Mouse (Mus musculus): ENCODE results near the gene Gpr45. TPM values are rescaled to one million over a fixed set of nuclear protein-coding genes. Genes with fewer than 3 reads are reported as not detected.

The Gpr45 gene
- polyA plus RNA-seq (2015; fragmentation: Nextera tagmentation; extraction: Ambion mirVana) = 0.14 and 0.20 TPM in 2 replicates

- Histone ChIP-seq H3K36me3 (replicated peaks) (no peaks in the 10 kb centered on the region), H3K4me2 (peak within 1 kb of the TSS; percentile 63), H3K4me1 (replicated peaks) (no peaks in the 10 kb centered on the region), H3K9me3 (replicated peaks) (no peaks in the 10 kb centered on the region), H3K4me3 (replicated peaks) (peak within 1 kb of the TSS; percentile 47), H3K27me3 (peaks cover 42% of the 10 kb centered on the region), H3K9ac (no peak within 1 kb of the TSS), H3K27ac (replicated peaks) (no peak within 1 kb of the TSS)
- ATAC-seq (ENCODE audit: insufficient read depth) = no peak
- WGBS (ENCODE audit: insufficient replicate concordance) = 1% methylated on average over 62 of the region's 71 CpGs
Measured at GRCm38 (mm10) chr1:42952734-42953481, at the start of gene Gpr45. TSS of gene Gpr45 (plus strand) at chr1:42952872.

GRCm38 (mm10) chr1:42905148-42905547 lies 47.5 kb upstream of the Gpr45 start:
- H3K36me3 ChIP-seq (replicated peaks) = peaks cover 21% of the 10 kb centered on the region
- no peak overlapping the region for H3K4me2 ChIP-seq
- no peaks in the 10 kb centered on the region for H3K4me1 ChIP-seq (replicated peaks)
- H3K4me3 ChIP-seq (replicated peaks) = no peak overlapping the region
- H3K27ac ChIP-seq (replicated peaks) = no peak overlapping the region
- WGBS (ENCODE audit: insufficient replicate concordance) = 79% methylated on average over 11 of the region's 11 CpGs
- no peaks in the 10 kb centered on the region for H3K9me3 ChIP-seq (replicated peaks)
- no peaks in the 10 kb centered on the region for H3K27me3 ChIP-seq
- no peak for ATAC-seq (ENCODE audit: insufficient read depth)
- H3K9ac ChIP-seq = no peak overlapping the region

- Histone ChIP-seq H3K27ac (replicated peaks) (no peak overlapping the region), H3K9ac (no peak overlapping the region), H3K36me3 (replicated peaks) (peaks cover 6% of the 10 kb centered on the region; the same call in 1 of the 2 replicates), H3K4me3 (replicated peaks) (no peak overlapping the region), H3K4me1 (replicated peaks) (no peaks in the 10 kb centered on the region), H3K9me3 (replicated peaks) (no peaks in the 10 kb centered on the region), H3K27me3 (no peaks in the 10 kb centered on the region), H3K4me2 (no peak overlapping the region)
- 69% methylated on average over 7 of the region's 7 CpGs for WGBS (ENCODE audit: insufficient replicate concordance)
- ATAC-seq (ENCODE audit: insufficient read depth) = no peak
Measured at GRCm38 (mm10) chr1:42906696-42907095, 46.0 kb upstream of the Gpr45 start.

- no peaks in the 10 kb centered on the region for H3K4me1 ChIP-seq (replicated peaks)
Measured at GRCm38 (mm10) chr1:42907153-42907552, 45.5 kb upstream of the Gpr45 start.

GRCm38 (mm10) chr1:42915062-42915461 lies 37.6 kb upstream of the Gpr45 start:
- Histone ChIP-seq H3K27me3 (no peaks in the 10 kb centered on the region), H3K4me2 (no peak overlapping the region), H3K9me3 (replicated peaks) (no peaks in the 10 kb centered on the region), H3K27ac (replicated peaks) (no peak overlapping the region), H3K4me3 (replicated peaks) (no peak overlapping the region), H3K9ac (no peak overlapping the region), H3K36me3 (replicated peaks) (no peaks in the 10 kb centered on the region), H3K4me1 (replicated peaks) (no peaks in the 10 kb centered on the region)
- WGBS (ENCODE audit: insufficient replicate concordance) = 17% methylated on average over 4 of the region's 4 CpGs
- no peak for ATAC-seq (ENCODE audit: insufficient read depth)

More at GRCm38 (mm10) chr1:42907153-42907552, 45.5 kb upstream of the Gpr45 start:
- H3K27me3 ChIP-seq = no peaks in the 10 kb centered on the region
- no peak for ATAC-seq (ENCODE audit: insufficient read depth)
- no peak overlapping the region for H3K27ac ChIP-seq (replicated peaks)
- no peak overlapping the region for H3K4me2 ChIP-seq
- no peaks in the 10 kb centered on the region for H3K9me3 ChIP-seq (replicated peaks)
- no peak overlapping the region for H3K9ac ChIP-seq
- 62% methylated on average over 4 of the region's 4 CpGs for WGBS (ENCODE audit: insufficient replicate concordance)
- H3K4me3 ChIP-seq (replicated peaks) = no peak overlapping the region
- H3K36me3 ChIP-seq (replicated peaks) = peaks cover 4% of the 10 kb centered on the region; the same call in 1 of the 2 replicates

- no peaks in the 10 kb centered on the region for H3K9me3 ChIP-seq (replicated peaks)
- H3K9ac ChIP-seq = no peak overlapping the region
- no peak overlapping the region for H3K4me3 ChIP-seq (replicated peaks)
- ATAC-seq (ENCODE audit: insufficient read depth) = no peak
- no peak overlapping the region for H3K4me2 ChIP-seq
- no peaks in the 10 kb centered on the region for H3K27me3 ChIP-seq
- no peaks in the 10 kb centered on the region for H3K36me3 ChIP-seq (replicated peaks)
- no peak overlapping the region for H3K27ac ChIP-seq (replicated peaks)
- 58% methylated on average over 7 of the region's 7 CpGs for WGBS (ENCODE audit: insufficient replicate concordance)
- H3K4me1 ChIP-seq (replicated peaks) = no peaks in the 10 kb centered on the region
Measured at GRCm38 (mm10) chr1:42916719-42917118, 36.0 kb upstream of the Gpr45 start.

GRCm38 (mm10) chr1:42917908-42918307 lies 34.8 kb upstream of the Gpr45 start:
- Histone ChIP-seq H3K27me3 (no peaks in the 10 kb centered on the region), H3K9me3 (replicated peaks) (no peaks in the 10 kb centered on the region), H3K36me3 (replicated peaks) (no peaks in the 10 kb centered on the region), H3K4me1 (replicated peaks) (no peaks in the 10 kb centered on the region), H3K9ac (no peak overlapping the region), H3K4me2 (no peak overlapping the region), H3K4me3 (replicated peaks) (no peak overlapping the region), H3K27ac (replicated peaks) (no peak overlapping the region)
- 30% methylated on average over 4 of the region's 4 CpGs for WGBS (ENCODE audit: insufficient replicate concordance)
- ATAC-seq (ENCODE audit: insufficient read depth) = no peak

- no peak overlapping the region for H3K4me2 ChIP-seq
- no peaks in the 10 kb centered on the region for H3K27me3 ChIP-seq
- ATAC-seq (ENCODE audit: insufficient read depth) = no peak
- H3K9ac ChIP-seq = no peak overlapping the region
- H3K36me3 ChIP-seq (replicated peaks) = no peaks in the 10 kb centered on the region
- no peak overlapping the region for H3K27ac ChIP-seq (replicated peaks)
- WGBS (ENCODE audit: insufficient replicate concordance) = 58% methylated on average over 5 of the region's 5 CpGs
- H3K9me3 ChIP-seq (replicated peaks) = no peaks in the 10 kb centered on the region
- H3K4me3 ChIP-seq (replicated peaks) = no peak overlapping the region
- H3K4me1 ChIP-seq (replicated peaks) = no peaks in the 10 kb centered on the region
Measured at GRCm38 (mm10) chr1:42923924-42924323, 28.7 kb upstream of the Gpr45 start.

GRCm38 (mm10) chr1:42933613-42934012 lies 19.1 kb upstream of the Gpr45 start:
- H3K36me3 ChIP-seq (replicated peaks) = no peaks in the 10 kb centered on the region
- no peaks in the 10 kb centered on the region for H3K27me3 ChIP-seq
- H3K4me2 ChIP-seq = no peak overlapping the region
- WGBS (ENCODE audit: insufficient replicate concordance) = 71% methylated on average over 1 of the region's 1 CpGs
- H3K4me1 ChIP-seq (replicated peaks) = no peaks in the 10 kb centered on the region
- no peaks in the 10 kb centered on the region for H3K9me3 ChIP-seq (replicated peaks)
- no peak overlapping the region for H3K4me3 ChIP-seq (replicated peaks)
- no peak for ATAC-seq (ENCODE audit: insufficient read depth)
- no peak overlapping the region for H3K27ac ChIP-seq (replicated peaks)
- no peak overlapping the region for H3K9ac ChIP-seq

- no peak overlapping the region for H3K4me2 ChIP-seq
- no peaks in the 10 kb centered on the region for H3K4me1 ChIP-seq (replicated peaks)
- WGBS (ENCODE audit: insufficient replicate concordance) = 48% methylated on average over 4 of the region's 4 CpGs
- no peak overlapping the region for H3K4me3 ChIP-seq (replicated peaks)
- peaks cover 24% of the 10 kb centered on the region for H3K27me3 ChIP-seq
- H3K36me3 ChIP-seq (replicated peaks) = no peaks in the 10 kb centered on the region
- ATAC-seq (ENCODE audit: insufficient read depth) = no peak
- no peak overlapping the region for H3K27ac ChIP-seq (replicated peaks)
- no peak overlapping the region for H3K9ac ChIP-seq
- no peaks in the 10 kb centered on the region for H3K9me3 ChIP-seq (replicated peaks)
Measured at GRCm38 (mm10) chr1:42948486-42948885, 4.2 kb upstream of the Gpr45 start.

GRCm38 (mm10) chr1:42953482-42953822 lies 780 bp downstream of the Gpr45 start:
- no peaks in the 10 kb centered on the region for H3K4me1 ChIP-seq (replicated peaks)
- H3K4me2 ChIP-seq = peak overlapping the region; percentile 63
- no peak for ATAC-seq (ENCODE audit: insufficient read depth)
- H3K9me3 ChIP-seq (replicated peaks) = no peaks in the 10 kb centered on the region
- no peak overlapping the region for H3K9ac ChIP-seq
- H3K27ac ChIP-seq (replicated peaks) = no peak overlapping the region
- H3K27me3 ChIP-seq = peaks cover 42% of the 10 kb centered on the region
- 2% methylated on average over 16 of the region's 16 CpGs for WGBS (ENCODE audit: insufficient replicate concordance)
- H3K4me3 ChIP-seq (replicated peaks) = peak overlapping the region; percentile 47
- H3K36me3 ChIP-seq (replicated peaks) = no peaks in the 10 kb centered on the region

GRCm38 (mm10) chr1:42956828-42957227 lies 4.2 kb downstream of the Gpr45 start:
- no peak overlapping the region for H3K9ac ChIP-seq

More at GRCm38 (mm10) chr1:42956828-42957227, 4.2 kb downstream of the Gpr45 start:
- no peaks in the 10 kb centered on the region for H3K4me1 ChIP-seq (replicated peaks)
- 67% methylated on average over 1 of the region's 1 CpGs for WGBS (ENCODE audit: insufficient replicate concordance)
- no peaks in the 10 kb centered on the region for H3K9me3 ChIP-seq (replicated peaks)
- H3K4me2 ChIP-seq = no peak overlapping the region
- H3K4me3 ChIP-seq (replicated peaks) = no peak overlapping the region
- no peak overlapping the region for H3K27ac ChIP-seq (replicated peaks)
- no peak for ATAC-seq (ENCODE audit: insufficient read depth)
- H3K27me3 ChIP-seq = peaks cover 35% of the 10 kb centered on the region
- no peaks in the 10 kb centered on the region for H3K36me3 ChIP-seq (replicated peaks)
